Mouse (Mus musculus) kidney, postnatal 0 days (tissue): ENCODE results near the gene Tmem52b. TPM values are rescaled to one million over a fixed set of nuclear protein-coding genes. Genes with fewer than 3 reads are reported as not detected.

Experiments used
- ATAC-seq: fragments of 200-750 bp; cut with Nextera tagmentation; replicated peaks from 2 replicates; pipeline ENCODE4 v1.8.0; 2017; ENCODE audit warnings: low read depth, moderate number of reproducible peaks, moderate TSS enrichment, moderate library complexity; ENCODE audit not compliant: low FRiP score
- DNase-seq: peaks from one replicate; pipeline ENCODE4 v3.0.0-alpha.2; 2016; ENCODE audit warnings: low spot score
- H3K27ac ChIP-seq: fragments of 300-500 bp; sonication (generic); 2 replicates; pipeline ENCODE4 v1.5.1; 2014; ENCODE audit warnings: mild to moderate bottlenecking
- H3K27me3 ChIP-seq: fragments of 300-500 bp; sonication (generic); 2 replicates; pipeline ENCODE4 v1.6.1; 2014; ENCODE audit warnings: low read length, mixed read lengths; ENCODE audit not compliant: insufficient read depth
- H3K36me3 ChIP-seq: fragments of 300-500 bp; sonication (generic); 2 replicates; pipeline ENCODE4 v1.6.1; 2014; ENCODE audit warnings: low read length, mixed read lengths; ENCODE audit not compliant: insufficient read depth
- H3K4me1 ChIP-seq: fragments of 300-500 bp; sonication (generic); replicated peaks from 2 replicates; pipeline ENCODE4 v1.6.1; 2014; ENCODE audit warnings: antibody characterized with exemption, low read length, mixed read lengths; ENCODE audit not compliant: insufficient read depth
- H3K4me2 ChIP-seq: fragments of 300-500 bp; sonication (generic); 2 replicates; pipeline ENCODE4 v1.6.1; 2014; ENCODE audit warnings: mild to moderate bottlenecking, low read length, moderate library complexity, mixed read lengths
- H3K4me3 ChIP-seq: fragments of 300-500 bp; sonication (generic); replicated peaks from 2 replicates; pipeline ENCODE4 v1.5.1; 2014; ENCODE audit warnings: low read depth, low read length
- H3K9ac ChIP-seq: fragments of 300-500 bp; sonication (generic); 2 replicates; pipeline ENCODE4 v1.6.1; 2014; ENCODE audit warnings: low read depth, low read length
- H3K9me3 ChIP-seq: fragments of 300-500 bp; sonication (generic); replicated peaks from 2 replicates; pipeline ENCODE4 v1.6.1; 2016; ENCODE audit warnings: low read length, inconsistent platforms, mixed read lengths
- CTCF ChIP-seq: IDR thresholded peaks from 2 replicates; pipeline ENCODE4 v1.5.1; 2016; ENCODE audit warnings: antibody characterized with exemption, low read depth, mild to moderate bottlenecking, moderate library complexity
- WGBS: fragments of 180-500 bp; shearing (Covaris S2); extraction: QIAGEN DNeasy Blood & Tissue Kit; methylation state at CpG from one replicate; pipeline ENCODE4 v1.1.7; 2014; 5-methylcytosine and 5-hydroxymethylcytosine counted together
- polyA plus RNA-seq: library from polyadenylated mRNA; unstranded; fragments of >200 nt; fragmentation: Nextera tagmentation; extraction: Ambion mirVana; gene quantifications from 2 replicates; pipeline ENCODE4 v1.2.1, GENCODE M21; 2015

Tmem52b gene
- polyA plus RNA-seq, 1 experiment from 2014 or later: 96.6 TPM

- Histone ChIP-seq H3K4me1 (no peaks in the 10 kb centered on the region; the same call in none of the 2 replicates), H3K36me3 (no peaks in the 10 kb centered on the region), H3K27me3 (no peaks in the 10 kb centered on the region), H3K4me3 (peak overlapping the region; percentile 16; the same call in 1 of the 2 replicates), H3K9ac (peak overlapping the region; percentile 9), H3K27ac (peak overlapping the region; percentile 68; the same call in 1 of the 2 replicates), H3K9me3 (no peaks in the 10 kb centered on the region), H3K4me2 (peak overlapping the region; percentile 14; the same call in 1 of the 2 replicates)
- WGBS: 45% methylated on average over 1 of the region's 1 CpGs
- TF ChIP-seq CTCF: no peak
- ATAC-seq: no peak
- peak; percentile 83 for DNase-seq
Observed at GRCm38 (mm10) chr6:129513409-129513808, 1.1 kb downstream of the Tmem52b start.

DNA sequence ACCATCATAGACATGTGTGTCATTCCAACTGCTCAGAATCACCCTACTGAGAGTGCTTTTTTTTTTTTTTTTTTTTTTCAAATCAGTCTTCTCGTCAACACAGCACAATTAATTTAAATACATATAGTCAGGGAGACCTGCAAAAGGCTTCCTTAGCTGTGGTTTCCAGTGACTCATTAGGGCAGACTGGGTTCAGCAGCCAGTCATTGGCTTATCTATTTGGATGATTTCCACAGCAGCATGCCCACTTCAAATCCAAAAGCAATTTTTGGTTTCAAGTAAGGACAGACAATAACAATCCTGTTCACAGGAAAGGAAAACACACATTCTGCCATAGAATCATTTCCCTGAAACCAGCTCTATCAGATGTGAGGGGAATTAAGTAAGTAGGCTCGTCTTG, 2.0 kb downstream of the Tmem52b start:
- H3K4me2 ChIP-seq: 0 out of 2 replicates have a peak overlapping the region, but pooled peaks have one; percentile 19
- WGBS: 51% methylated on average over 2 of the region's 2 CpGs

DNA sequence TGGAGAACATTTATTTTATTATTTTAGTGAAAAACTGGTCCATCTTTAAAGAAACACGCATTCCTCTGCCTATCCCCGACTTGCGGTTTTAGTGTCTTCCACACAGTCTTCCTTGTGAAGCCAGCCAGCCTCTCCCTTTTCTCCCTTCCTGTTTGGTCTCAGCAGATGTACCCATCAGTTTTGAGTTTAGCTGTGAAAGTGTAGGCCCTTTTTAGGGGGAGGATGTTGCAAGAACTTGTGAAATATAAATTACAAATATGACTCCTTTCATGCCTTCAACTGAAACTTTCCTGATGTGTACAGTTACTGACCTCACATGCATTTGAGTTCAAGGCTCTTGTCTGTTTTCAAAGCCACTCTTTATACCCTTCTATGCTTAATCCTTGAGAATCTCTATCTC, 2.7 kb downstream of the Tmem52b start:
- H3K9ac ChIP-seq: no peak overlapping the region
- H3K27ac ChIP-seq: no peak overlapping the region
- no peak overlapping the region for H3K4me2 ChIP-seq
- DNase-seq (no peak), ATAC-seq (no peak)
- H3K4me3 ChIP-seq: 0 out of 2 replicates have a peak overlapping the region, but pooled peaks have one; percentile 9
- H3K4me1 ChIP-seq: no peaks in the 10 kb centered on the region; the same call in none of the 2 replicates
- H3K9me3 ChIP-seq: no peaks in the 10 kb centered on the region
- H3K36me3 ChIP-seq: no peaks in the 10 kb centered on the region
- WGBS: 63% methylated on average over 3 of the region's 3 CpGs
- TF ChIP-seq CTCF: no peak
- no peaks in the 10 kb centered on the region for H3K27me3 ChIP-seq

More for the DNA sequence above, 2.0 kb downstream of the Tmem52b start:
- no peak for ATAC-seq
- H3K9me3 ChIP-seq: no peaks in the 10 kb centered on the region
- DNase-seq: no peak
- no peak for TF ChIP-seq CTCF
- H3K36me3 ChIP-seq: no peaks in the 10 kb centered on the region
- no peaks in the 10 kb centered on the region for H3K27me3 ChIP-seq
- H3K4me1 ChIP-seq: no peaks in the 10 kb centered on the region; the same call in none of the 2 replicates
- H3K4me3 ChIP-seq: no peak overlapping the region
- H3K9ac ChIP-seq: no peak overlapping the region
- H3K27ac ChIP-seq: no peak overlapping the region

- 89% methylated on average over 10 of the region's 10 CpGs for WGBS
- no peaks in the 10 kb centered on the region for H3K27me3 ChIP-seq
- 0 out of 2 replicates have a peak overlapping the region, but pooled peaks have one; percentile 25 for H3K27ac ChIP-seq
- TF ChIP-seq CTCF: no peak
- H3K4me1 ChIP-seq: no peaks in the 10 kb centered on the region; the same call in none of the 2 replicates
- DNase-seq (no peak), ATAC-seq (no peak)
- H3K9ac ChIP-seq: no peak overlapping the region
- H3K4me2 ChIP-seq: peak overlapping the region; percentile 18; the same call in 1 of the 2 replicates
- no peaks in the 10 kb centered on the region for H3K9me3 ChIP-seq
- H3K4me3 ChIP-seq: no peak overlapping the region
- H3K36me3 ChIP-seq: no peaks in the 10 kb centered on the region
Observed at GRCm38 (mm10) chr6:129516388-129516787, 4.0 kb downstream of the Tmem52b start.

GRCm38 (mm10) chr6:129517752-129518408, 5.5 kb downstream of the Tmem52b start:
- WGBS: 48% methylated on average over 2 of the region's 2 CpGs
- peak; percentile 84 for TF ChIP-seq CTCF
- Histone ChIP-seq H3K4me3 (no peak overlapping the region), H3K36me3 (no peaks in the 10 kb centered on the region), H3K4me2 (peak overlapping the region; percentile 19), H3K9ac (no peak overlapping the region), H3K4me1 (no peaks in the 10 kb centered on the region; the same call in 1 of the 2 replicates), H3K9me3 (no peaks in the 10 kb centered on the region), H3K27me3 (no peaks in the 10 kb centered on the region), H3K27ac (no peak overlapping the region)
- DNase-seq (peak; percentile 82), ATAC-seq (peak; percentile 72)

DNA sequence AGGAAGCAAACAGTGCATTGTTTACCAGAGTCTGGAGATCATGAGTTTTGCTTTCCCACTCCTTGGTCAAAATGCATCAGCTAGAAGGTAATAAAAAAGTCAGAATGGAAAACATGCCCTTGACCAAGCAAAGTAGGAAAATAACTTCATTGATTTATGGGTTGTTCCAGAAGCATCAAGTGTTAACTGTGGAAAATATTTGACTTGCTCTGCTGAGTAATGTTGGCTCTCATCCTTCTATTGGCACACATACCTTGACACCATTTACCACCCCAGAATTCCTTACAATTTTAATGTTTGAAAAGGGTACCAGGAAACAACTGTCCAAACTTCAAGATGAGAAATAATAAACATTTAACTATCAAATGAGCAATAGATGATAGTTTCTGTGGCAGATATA, 13.7 kb downstream of the Tmem52b start:
- Histone ChIP-seq H3K9me3 (no peaks in the 10 kb centered on the region), H3K9ac (no peak overlapping the region), H3K4me3 (no peak overlapping the region), H3K4me2 (no peak overlapping the region), H3K4me1 (no peaks in the 10 kb centered on the region; the same call in 1 of the 2 replicates), H3K27me3 (no peaks in the 10 kb centered on the region), H3K27ac (peak overlapping the region; percentile 31; the same call in 1 of the 2 replicates), H3K36me3 (no peaks in the 10 kb centered on the region)
- DNase-seq: no peak
- no peak for ATAC-seq
- TF ChIP-seq CTCF: no peak
